Mouse (Mus musculus): ENCODE results near the gene Efcab6. TPM values are rescaled to one million over a fixed set of nuclear protein-coding genes. Genes with fewer than 3 reads are reported as not detected.

The Efcab6 gene
- total and polyA plus RNA-seq, 3 experiments, result not detected

DNA sequence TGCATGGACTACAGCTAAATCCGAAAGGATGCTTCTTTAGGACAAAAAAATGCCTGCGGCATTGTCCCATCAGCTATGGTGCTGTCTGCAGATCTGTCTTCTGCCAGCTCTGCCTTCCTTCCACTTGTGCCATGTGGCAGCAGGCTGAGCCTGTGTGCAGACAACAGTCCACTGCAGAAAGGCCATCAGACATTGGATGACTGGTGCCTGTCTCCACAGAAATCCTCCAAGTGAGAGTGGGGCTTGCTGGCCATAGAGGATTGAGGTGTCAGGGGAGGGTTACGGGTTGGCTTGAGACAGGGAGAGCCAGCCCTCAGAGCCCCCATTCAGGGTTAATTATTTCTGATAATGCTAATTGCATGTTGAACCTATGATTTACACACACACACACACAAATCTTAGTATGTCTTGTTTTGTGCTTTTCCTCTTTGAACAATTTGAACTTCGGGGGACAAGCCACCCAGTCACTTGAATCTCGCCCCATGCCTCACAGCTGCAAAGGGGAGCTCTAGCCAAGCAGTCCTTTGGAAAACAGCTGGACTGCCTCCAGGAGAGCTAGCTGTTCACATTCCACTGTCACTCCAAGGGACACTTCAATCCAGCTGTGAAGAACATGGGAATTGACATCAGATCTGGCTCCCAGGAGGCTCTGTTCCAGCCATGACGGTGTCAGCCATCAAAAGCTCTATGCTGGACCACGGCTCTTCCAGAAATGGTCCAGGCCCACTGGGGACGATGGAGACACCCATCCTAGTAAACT is 109.1 kb downstream of the Efcab6 start:
- Histone ChIP-seq H3K36me3 (replicated peaks in 1 of 2; ENCODE audit: control insufficient read depth in 1 of 2, insufficient read depth in 1 of 2, low read length in 1 of 2) (no peaks in the 10 kb centered on the region), H3K79me2 (replicated peaks; ENCODE audit: control insufficient read depth, extremely low read depth, insufficient read depth, poor library complexity, severe bottlenecking) (no peaks in the 10 kb centered on the region), H3K4me1 (ENCODE audit: control insufficient read depth in 1 of 2, insufficient read depth in 2 of 2) (no peaks in the 10 kb centered on the region), H3K4me3 (replicated peaks in 1 of 3; ENCODE audit: low read depth in 2 of 3, low read length in 2 of 3, poor library complexity in 1 of 3) (no peak overlapping the region), H3K9me3 (replicated peaks; ENCODE audit: low read length) (no peaks in the 10 kb centered on the region), H3K27me3 (replicated peaks) (peaks cover 78% of the 10 kb centered on the region), H3K27ac (ENCODE audit: insufficient read depth, low read depth) (no peak overlapping the region), H3K4me2 (ENCODE audit: insufficient read depth, low read depth, poor library complexity, severe bottlenecking) (no peak overlapping the region), H3K9ac (ENCODE audit: insufficient read depth, low read depth) (no peak overlapping the region)
- in situ Hi-C loops (cut with MboI; ENCODE audit: low pct_ligation_motif_present, low pct_unique_long_range_greater_than_20kb, low sequenced_read_pairs) (no loop called here), dilution Hi-C loops (cut with MboI; ENCODE audit: extremely low pct_ligation_motif_present, extremely low pct_unique_long_range_greater_than_20kb, low sequenced_read_pairs) (no loop called here)
- TF ChIP-seq ZKSCAN1 (IDR thresholded peaks at IDR 0.05; ENCODE audit: borderline replicate concordance, low read depth, low read length) (no peak), ELF1 (IDR thresholded peaks at IDR 0.05; ENCODE audit: low read depth, low read length) (no peak), ZNF384 (IDR thresholded peaks at IDR 0.05; ENCODE audit: low read depth, low read length) (no peak), JUND (conservative IDR thresholded peaks at IDR 0.05; ENCODE audit: low read depth, low read length) (no peak), MAX (IDR thresholded peaks at IDR 0.05; ENCODE audit: low read length) (no peak), E2F4 (IDR thresholded peaks at IDR 0.05; ENCODE audit: insufficient replicate concordance, low read depth, low read length) (no peak), UBTF (IDR thresholded peaks at IDR 0.05; ENCODE audit: low read depth, low read length) (no peak), SMC3 (IDR thresholded peaks at IDR 0.05; ENCODE audit: low read depth, low read length) (no peak), RAD21 (IDR thresholded peaks at IDR 0.05; ENCODE audit: low read depth, low read length) (no peak), MEF2A (IDR thresholded peaks at IDR 0.05; ENCODE audit: borderline replicate concordance, low read depth, low read length) (no peak), JUN (IDR thresholded peaks at IDR 0.05; ENCODE audit: insufficient read depth, low read depth, low read length) (no peak)
- no peak for DNase-seq (ENCODE audit: extremely low read depth)

DNA sequence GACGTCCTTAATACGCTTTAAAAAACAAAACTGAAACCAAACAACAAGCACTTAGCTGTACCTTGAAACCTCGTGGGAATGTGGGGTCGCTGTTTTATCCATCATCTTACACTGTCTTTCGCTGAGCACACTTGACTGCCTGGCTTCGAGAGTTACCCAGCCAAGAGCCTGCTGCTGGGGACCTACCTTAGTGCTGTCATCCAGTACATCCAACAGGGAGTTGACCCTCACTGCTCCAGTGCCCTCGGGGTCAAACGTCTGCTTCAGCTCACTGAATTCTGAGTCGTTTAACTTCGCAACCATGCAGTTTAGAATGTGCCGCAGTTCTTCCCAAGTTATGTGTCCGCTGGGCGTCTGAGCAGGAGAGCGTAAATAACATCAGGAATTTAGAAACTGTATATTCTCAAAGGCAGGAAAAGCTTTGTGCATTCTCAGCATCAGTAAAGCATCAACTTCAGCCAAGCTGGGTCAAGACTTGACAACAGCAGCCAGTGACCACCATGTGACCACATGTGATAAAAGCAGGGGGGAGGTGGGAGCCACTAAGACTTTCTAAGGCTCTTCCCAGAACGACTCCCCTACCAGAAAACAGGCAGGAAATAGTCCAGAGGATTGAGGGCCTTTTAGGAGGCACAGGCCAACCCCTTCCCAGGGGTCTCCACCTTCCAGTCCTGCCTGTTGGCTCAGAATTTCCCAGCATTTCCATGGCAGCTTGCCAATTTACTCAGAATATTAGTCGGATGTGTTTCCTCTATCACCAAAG is 115.3 kb downstream of the Efcab6 start:
- dilution Hi-C loops (cut with MboI; ENCODE audit: extremely low pct_ligation_motif_present, extremely low pct_unique_long_range_greater_than_20kb, low sequenced_read_pairs), result no loop called here
- H3K9me3 ChIP-seq (replicated peaks; ENCODE audit: low read length), result no peaks in the 10 kb centered on the region
- no peak overlapping the region for H3K4me3 ChIP-seq (replicated peaks in 1 of 3; ENCODE audit: low read depth in 2 of 3, low read length in 2 of 3, poor library complexity in 1 of 3)

More for the DNA sequence above, 115.3 kb downstream of the Efcab6 start:
- no peak for DNase-seq (ENCODE audit: extremely low read depth)
- H3K4me1 ChIP-seq (ENCODE audit: control insufficient read depth in 1 of 2, insufficient read depth in 2 of 2), result no peaks in the 10 kb centered on the region; a peak in 1 of 4 replicates
- H3K27ac ChIP-seq (ENCODE audit: insufficient read depth, low read depth), result no peak overlapping the region
- TF ChIP-seq TCF12 (IDR thresholded peaks at IDR 0.05; ENCODE audit: low read depth, low read length), result no peak
- TF ChIP-seq E2F4 (IDR thresholded peaks at IDR 0.05; ENCODE audit: insufficient replicate concordance, low read depth, low read length), result no peak
- TF ChIP-seq BHLHE40 (IDR thresholded peaks at IDR 0.05; ENCODE audit: low read depth, low read length), result no peak
- TF ChIP-seq PAX5 (IDR thresholded peaks at IDR 0.05; ENCODE audit: low read length), result no peak
- TF ChIP-seq CTCF (conservative IDR thresholded peaks at IDR 0.05 in 1 of 2, IDR thresholded peaks at IDR 0.05 in 1 of 2; ENCODE audit: low read depth in 2 of 2, low read length in 2 of 2), result no peak
- TF ChIP-seq HCFC1 (IDR thresholded peaks at IDR 0.05; ENCODE audit: low read depth, low read length), result no peak
- TF ChIP-seq JUND (conservative IDR thresholded peaks at IDR 0.05; ENCODE audit: low read depth, low read length), result no peak
- no peaks in the 10 kb centered on the region for H3K79me2 ChIP-seq (replicated peaks; ENCODE audit: control insufficient read depth, extremely low read depth, insufficient read depth, poor library complexity, severe bottlenecking)
- H3K36me3 ChIP-seq (replicated peaks in 1 of 2; ENCODE audit: control insufficient read depth in 1 of 2, insufficient read depth in 1 of 2, low read length in 1 of 2), result no peaks in the 10 kb centered on the region
- no peak overlapping the region for H3K9ac ChIP-seq (ENCODE audit: insufficient read depth, low read depth)
- peaks cover 64% of the 10 kb centered on the region for H3K27me3 ChIP-seq (replicated peaks)
- in situ Hi-C loops (cut with MboI; ENCODE audit: low pct_ligation_motif_present, low pct_unique_long_range_greater_than_20kb, low sequenced_read_pairs), result no loop called here
- H3K4me2 ChIP-seq (ENCODE audit: insufficient read depth, low read depth, poor library complexity, severe bottlenecking), result no peak overlapping the region
